Mouse (Mus musculus): ENCODE data around the gene Slc35d2.

The Slc35d2 gene

DNA sequence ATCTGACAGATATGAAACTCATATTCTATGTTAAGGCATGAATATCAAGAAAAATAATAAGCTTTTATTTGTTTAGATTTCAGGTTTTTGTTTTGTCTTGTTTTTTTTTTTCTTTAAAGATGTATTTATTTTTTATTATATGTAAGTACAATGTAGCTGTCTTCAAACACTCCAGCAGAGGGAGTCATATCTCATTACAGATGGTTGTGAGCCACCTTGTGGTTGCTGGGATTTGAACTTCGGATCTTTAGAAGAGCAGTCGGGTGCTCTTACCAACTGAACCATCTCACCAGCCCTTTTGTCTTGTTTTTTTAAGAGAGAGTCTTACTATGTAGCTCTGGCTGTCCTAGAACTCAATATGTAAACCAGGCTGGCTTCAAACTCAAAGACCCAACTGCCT lies 11.7 kb downstream of the Slc35d2 start:
- no peak for DNase-seq (ENCODE audit: inconsistent age in 2 of 2, low spot score in 1 of 2)

DNA sequence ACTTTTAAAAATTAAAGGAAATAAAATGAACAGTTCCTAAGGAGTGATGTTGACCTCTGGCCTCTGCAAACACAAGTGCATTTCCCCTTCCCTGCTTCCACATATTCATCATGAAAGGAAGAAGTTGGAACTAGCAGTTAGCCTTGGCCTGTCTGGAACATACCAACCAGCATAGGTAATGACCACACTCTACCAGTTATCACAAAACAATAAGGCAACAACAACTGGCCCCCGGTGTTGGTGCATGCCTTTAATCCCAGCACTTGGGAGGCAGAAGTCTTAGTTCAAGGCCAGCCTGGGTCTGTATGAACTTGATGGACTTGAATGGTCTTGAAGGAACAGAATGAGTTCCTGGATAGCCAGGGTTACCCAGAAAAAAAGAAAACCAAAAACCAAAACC lies 18.7 kb downstream of the Slc35d2 start:
- DNase-seq (ENCODE audit: inconsistent age in 2 of 2, low spot score in 1 of 2) = no peak

DNA sequence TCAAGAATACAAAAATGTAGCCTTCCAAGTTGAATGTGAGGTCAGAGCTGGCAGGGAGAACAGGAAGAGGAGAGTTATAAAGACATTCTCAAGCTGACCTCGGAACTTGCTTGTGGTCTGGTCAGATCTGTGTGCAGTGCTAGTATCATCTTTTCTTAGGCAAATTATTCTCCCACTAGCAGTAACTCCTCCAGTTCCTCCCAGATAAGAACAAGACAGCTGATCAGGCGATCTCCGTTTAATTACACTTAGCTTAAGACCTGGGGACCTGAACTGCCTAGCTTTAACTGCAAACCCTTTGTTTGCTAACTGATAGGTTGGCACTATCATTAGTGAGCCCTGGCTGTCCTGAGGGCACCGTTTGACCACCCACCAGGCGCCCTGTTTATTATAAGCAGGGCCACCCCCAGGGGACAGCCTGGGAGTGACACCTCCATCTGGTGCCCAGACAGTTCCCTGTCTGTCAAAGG lies 20.8 kb downstream of the Slc35d2 start:
- no peak for DNase-seq (ENCODE audit: inconsistent age in 2 of 2, low spot score in 1 of 2)

DNA sequence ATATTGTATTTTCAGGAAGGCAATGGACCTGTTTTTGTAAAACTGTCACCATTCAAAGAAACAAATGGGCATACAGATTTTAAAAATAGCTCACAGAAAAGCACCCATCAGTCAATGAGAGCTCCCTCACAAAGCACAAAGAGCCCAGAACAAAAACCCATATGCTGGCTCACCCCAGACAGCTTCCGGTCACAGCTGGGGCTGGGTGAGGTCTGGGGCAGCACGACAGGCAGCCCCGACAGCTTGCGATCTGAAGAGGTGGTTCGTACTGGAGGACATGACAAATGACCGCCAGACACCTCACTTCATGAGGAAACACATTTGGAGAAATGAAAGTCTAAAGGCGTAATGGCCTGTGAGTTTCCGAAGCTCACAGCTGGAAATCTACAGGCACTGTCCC lies 21.6 kb downstream of the Slc35d2 start:
- DNase-seq (ENCODE audit: inconsistent age in 2 of 2, low spot score in 1 of 2) = no peak

DNA sequence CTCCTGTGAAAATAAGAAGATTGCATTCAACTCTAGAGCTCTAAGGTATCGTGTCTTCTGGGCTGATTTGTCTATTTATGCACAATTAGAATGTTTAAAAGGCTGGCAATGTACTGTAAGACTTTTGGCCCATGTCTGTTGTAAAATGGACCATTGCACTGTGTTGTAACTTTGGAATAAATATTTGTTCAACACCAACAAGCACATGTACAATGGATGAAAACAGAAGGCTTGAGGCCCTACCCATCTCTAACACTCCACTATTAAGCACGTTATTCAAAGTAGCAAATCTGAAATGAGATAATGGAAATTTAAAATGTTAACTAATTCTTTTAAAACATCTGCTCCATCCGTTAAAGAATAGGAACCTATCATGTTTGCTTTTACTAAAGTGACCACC lies 22.1 kb downstream of the Slc35d2 start:
- no peak for DNase-seq (ENCODE audit: inconsistent age in 2 of 2, low spot score in 1 of 2)

DNA sequence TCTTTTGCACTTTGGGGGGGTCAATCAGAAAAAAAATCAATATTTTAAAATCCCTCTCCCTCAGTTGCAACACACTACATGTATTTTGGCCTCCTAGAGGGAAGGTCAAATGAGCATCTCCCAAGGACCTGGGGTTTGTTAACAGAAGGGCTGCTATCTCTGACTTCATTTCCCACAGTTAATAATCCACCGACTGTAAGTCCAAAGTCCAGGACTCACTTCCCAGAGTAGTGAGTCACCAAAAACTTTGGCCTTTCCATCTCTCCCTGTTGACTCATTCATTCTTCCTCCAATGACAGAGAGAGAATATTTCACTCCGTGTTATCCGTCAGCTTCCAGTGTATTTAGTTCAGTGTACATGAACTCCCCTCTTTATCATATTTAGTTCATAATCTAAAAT lies 23.5 kb downstream of the Slc35d2 start:
- DNase-seq (ENCODE audit: inconsistent age in 2 of 2, low spot score in 1 of 2) = peak in 1 of 2 experiments; percentile 75

DNA sequence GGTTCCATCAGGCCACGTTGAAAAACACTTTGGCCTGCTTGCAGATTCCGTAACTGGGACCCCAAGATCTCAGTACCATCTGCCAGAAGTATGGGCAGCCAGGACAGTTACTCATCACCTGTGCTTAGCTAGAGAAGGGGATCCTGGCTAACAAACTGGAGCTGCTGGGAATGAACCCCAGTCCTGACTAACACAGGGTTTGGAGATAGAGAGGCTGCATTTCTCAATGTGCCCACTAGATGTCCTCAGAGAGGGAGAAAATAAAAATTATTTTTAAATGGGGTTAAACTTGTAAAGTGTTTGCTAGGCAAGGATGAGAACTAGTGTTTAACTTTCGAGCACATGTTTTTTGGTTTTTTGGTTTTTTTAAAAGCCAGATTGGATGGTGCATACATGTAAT lies 29.0 kb downstream of the Slc35d2 start:
- peak; percentile 59 to 85 for DNase-seq (ENCODE audit: inconsistent age in 2 of 2, low spot score in 1 of 2)

DNA sequence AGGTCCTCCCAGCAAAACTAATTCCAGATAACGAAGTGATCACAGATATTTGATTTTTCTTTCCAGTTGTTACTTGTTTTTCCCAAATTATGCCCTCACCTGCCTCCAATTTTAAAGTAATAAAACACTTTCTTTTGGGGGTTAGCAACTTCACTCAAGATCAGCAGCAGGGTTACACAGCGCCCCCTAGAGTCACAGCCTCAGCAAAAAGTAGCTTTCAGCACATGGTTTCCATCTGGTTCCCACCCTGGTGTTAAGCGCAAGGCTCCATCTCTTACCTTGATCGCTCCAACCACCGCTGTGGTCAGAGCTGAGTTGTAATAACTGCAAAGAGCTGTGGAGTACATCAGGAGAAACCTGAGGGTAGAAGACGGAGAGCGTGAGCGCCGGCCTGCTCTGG lies 30.2 kb downstream of the Slc35d2 start:
- DNase-seq (ENCODE audit: inconsistent age in 2 of 2, low spot score in 1 of 2) = peak in 1 of 2 experiments; percentile 72

DNA sequence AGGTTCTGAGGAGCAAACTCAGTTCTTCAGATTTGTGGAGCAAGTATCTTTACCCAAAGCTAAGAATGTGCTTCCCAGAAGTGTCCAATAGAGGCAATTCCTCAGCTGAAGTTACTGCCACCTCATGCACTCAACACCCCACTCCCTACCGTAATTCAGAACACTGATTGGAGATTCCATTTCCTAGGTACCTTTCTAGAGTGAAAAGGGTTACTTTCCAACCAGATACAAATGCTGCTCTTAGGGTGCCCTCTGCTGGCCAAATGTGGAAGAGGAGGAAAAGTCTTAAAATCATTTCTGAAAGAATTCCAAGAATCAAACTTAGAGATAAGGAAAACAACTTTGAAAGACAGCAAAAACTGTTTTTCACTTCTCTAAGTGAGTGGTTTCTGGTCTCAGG lies 35.8 kb downstream of the Slc35d2 start:
- peak; percentile 76 to 96 for DNase-seq (ENCODE audit: inconsistent age in 2 of 2, low spot score in 1 of 2)

DNA sequence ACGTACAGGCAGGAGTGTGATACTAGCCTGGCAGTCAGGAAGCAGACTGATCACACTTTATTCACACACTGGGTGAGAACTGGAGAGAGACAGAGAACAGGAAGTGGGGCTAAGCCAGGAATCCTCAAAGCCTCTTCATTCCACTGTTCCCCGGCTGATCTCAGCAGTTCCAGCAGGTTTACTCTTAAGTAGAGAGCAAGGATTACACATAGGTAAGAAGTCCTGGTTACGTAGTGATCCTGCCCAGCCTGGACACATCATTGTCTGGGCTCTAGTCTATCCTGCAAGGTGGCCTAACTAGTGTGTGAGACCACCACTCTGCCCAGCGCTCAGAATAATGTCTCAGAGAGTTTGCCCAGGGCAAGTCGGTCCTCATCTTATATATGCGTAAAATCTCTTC lies 36.4 kb downstream of the Slc35d2 start:
- DNase-seq (ENCODE audit: inconsistent age in 2 of 2, low spot score in 1 of 2) = no peak

DNA sequence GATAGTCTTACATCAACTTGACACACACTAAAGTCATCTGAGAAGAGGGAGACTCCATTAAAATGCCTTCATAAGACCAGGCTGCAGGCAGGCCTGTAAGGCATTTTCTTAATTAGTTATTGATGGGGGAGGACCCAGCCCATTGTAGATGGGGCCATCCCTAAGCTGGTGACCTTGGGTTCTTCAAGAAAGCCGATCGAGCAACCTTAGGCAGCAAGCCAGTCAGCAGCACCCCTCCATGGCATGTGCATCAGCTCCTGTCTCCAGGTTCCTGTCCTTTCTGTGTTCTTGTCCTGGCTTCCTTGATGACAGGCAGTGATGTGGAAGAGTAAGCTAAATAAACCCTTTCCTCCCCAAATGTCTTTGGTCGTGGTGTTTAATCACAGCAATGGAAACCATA lies 37.0 kb downstream of the Slc35d2 start:
- no peak for DNase-seq (ENCODE audit: inconsistent age in 2 of 2, low spot score in 1 of 2)

DNA sequence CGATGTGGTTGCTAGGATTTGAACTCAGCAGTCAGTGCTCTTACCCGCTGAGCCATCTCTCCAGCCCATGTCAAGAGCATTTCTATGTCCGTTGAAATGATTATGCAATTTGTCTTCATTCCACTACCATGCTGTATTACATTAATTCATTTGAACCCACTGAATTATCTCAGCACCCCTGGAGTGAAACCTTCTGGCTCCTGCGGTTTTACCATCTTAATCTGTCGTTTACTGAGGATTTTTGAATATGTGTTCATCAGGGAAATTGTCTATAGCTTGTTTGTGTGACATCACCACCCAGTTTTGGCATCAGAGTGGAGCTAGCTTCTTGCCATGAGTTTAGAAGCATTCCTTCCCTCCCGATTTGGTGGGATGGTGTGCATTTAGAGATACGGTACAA lies 38.2 kb downstream of the Slc35d2 start:
- DNase-seq (ENCODE audit: inconsistent age in 2 of 2, low spot score in 1 of 2) = no peak

DNA sequence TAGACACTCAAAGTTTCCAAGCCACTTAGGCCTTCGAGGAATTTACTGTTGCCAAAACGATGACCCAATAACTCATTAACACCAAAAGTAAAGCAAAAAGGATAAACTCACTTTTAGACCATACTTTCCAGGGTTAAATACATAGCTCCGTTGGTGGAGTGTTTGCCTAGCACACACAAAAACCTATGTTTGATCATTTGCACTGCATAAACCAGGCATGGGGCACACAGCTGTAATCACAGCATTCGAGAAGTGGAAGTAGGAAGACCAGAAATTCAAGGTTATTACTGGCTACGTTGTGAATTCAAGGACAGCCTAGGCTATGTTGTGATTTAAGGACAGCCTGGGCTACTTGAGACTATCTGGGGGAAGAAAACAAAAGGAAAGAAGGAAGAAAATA lies 38.9 kb downstream of the Slc35d2 start:
- DNase-seq (ENCODE audit: inconsistent age in 2 of 2, low spot score in 1 of 2) = no peak

DNA sequence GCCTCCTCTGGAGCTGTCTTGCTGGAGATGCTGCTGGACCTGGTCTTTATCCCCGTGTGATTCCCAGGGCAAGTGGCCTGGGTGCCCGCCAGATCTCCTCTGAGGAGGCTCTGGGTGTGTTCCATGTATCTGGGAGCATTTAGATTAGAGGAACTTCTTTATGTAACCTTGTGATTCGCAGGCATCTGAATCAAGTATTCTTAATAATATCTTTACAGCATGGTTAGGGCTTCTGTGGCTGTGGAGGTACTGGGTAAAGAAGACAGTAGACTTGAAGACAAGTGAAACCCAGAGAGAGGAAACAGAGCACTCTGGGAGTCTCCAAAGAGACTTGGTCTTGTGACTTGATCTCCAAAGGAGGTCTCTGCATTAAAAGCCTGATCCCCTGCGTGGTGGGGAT lies 40.0 kb downstream of the Slc35d2 start, which contains the start of gene Hsd17b3:
Gene Hsd17b3, minus strand, starts transcription at position 101 of the 400 bp plus-strand sequence.
- DNase-seq (ENCODE audit: inconsistent age in 2 of 2, low spot score in 1 of 2) = no peak

DNA sequence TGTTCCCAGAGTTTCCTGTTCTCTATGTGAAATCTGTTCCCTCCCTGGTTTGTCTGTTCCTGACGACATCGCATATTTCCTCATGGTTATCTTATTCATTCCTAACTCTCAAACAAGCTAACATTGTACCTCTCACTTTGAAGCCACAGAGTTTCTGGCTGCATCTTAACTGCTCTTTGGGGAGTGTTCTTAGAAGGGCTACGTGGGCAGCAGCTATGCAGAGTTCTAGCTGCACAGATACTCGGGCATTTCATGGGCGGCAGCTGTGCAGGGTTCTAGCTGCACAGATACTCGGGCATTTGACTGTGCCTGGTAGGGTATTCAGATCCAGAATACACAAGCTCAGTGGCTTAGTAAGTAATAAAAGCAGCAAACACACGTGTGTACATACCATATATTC lies 41.1 kb downstream of the Slc35d2 start:
- DNase-seq (ENCODE audit: inconsistent age in 2 of 2, low spot score in 1 of 2) = no peak

DNA sequence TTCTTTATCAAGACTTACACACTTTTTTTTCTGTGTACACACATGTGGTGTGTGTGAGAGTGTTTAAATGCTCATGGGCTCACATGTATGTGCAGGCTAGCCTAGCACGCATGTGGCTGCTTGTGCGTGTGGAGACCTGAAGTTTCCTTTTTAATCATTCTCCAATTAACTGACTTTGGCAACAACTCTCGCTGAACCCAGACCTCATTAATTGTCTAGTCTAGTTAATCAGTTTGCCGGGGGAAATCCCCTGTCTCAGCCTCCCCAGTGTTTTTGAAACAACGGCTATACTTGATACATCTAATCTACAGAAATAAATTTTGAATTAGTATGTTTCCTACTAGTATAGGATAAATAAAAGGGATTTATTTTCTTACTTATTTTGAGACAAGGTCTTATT lies 43.1 kb downstream of the Slc35d2 start:
- no peak for DNase-seq (ENCODE audit: inconsistent age in 2 of 2, low spot score in 1 of 2)

DNA sequence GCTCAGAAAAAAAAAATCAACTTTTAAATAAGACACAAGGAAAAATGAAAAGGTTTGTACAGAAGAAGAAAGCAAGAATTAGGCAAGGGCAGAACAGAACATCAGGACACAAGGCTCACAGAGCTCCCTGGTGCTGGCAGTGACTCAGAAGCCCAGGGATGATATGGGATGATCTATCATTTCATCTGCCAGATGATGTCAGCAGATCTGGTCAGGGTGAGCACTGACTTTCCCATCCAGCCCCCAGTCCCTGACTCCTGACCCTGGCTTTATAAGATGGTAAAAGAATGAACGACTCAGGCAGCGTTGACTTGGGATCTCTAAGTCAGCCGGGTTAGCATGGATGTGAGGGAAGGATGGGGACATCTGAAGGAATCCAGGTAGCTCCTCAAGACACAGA lies 45.8 kb downstream of the Slc35d2 start:
- peak; percentile 82 to 87 for DNase-seq (ENCODE audit: inconsistent age in 2 of 2, low spot score in 1 of 2)

DNA sequence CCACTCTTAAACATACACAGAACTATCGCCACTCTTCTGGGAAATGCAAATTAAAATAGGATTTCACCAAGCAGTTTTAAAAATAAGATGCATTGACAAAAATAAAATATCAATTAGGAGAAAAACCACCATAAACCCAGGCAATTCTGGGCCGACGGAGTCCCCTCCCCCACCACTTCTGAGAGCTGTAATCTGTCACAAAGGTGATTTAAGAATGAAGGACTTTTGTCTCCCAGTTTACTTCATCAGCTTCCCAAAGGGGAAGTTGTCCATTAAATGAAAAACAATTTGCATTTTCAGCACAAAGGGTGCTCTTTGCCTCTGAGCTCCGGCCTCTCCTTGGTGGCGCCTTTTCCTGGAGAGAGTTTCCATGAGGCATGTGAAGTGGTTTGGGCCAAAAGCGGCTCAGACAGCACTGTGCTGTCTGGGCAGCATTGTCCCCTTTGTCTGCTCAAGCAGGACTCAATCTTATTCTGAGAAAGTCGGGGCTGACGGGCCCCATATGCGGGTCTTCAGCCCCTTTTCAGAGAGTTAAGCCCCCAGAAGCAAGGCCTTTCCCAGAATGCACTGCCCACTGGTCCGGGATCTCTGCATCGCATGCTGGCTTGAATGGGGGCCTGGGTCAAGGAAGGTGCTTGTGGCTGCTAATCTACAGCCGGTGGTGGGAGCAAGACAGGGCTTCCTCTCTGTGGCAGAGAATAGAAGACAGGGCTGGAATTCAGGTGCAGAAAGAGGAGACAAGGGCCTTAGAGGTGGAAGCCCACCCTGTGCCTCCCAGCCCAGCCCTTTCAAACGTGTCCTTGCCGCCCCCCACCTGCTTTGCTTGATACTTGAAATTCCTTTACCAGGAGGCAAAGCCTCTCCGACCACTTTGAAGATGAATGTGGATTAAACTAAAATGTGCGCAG lies 47.9 kb downstream of the Slc35d2 start:
- no peak for DNase-seq (ENCODE audit: inconsistent age in 2 of 2, low spot score in 1 of 2)

DNA sequence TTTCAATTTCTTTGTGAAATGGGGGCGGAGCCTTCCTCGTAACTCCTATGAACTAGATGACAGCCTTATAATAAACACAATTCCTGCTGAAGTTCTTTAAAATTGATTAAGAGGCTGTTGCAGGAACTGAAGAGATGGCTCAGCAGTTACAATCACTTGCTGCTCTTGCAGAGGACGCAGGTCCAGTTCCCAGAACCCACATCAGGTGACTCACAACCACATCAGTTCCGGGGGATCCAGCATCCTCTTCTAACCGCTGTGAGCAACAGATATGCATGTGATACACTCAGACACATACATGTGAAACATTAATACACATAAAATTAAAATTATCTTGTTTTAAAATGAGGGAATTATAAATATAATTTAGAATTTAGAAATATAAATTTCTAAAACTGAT lies 51.6 kb downstream of the Slc35d2 start:
- DNase-seq (ENCODE audit: inconsistent age in 2 of 2, low spot score in 1 of 2) = no peak

DNA sequence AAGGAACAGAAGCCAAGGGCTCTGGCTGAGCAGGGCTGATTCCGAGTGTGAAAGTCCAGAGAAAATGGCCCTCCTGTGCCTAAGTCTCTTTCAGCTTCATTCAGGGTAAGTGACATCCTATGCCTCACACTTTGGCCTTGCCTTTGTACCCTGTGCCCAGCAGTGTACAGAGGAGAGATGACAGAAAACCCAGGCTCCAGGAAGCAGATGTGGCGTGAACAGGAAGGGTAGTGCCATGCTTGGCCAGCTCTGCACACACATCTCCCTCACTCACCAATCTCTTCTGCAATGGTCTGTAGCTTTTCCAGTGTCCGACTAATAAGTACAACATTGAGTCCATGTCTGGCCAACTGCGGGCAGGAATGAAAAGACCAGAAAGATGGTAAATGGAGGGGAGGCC lies 53.1 kb downstream of the Slc35d2 start:
- DNase-seq (ENCODE audit: inconsistent age in 2 of 2, low spot score in 1 of 2) = no peak

DNA sequence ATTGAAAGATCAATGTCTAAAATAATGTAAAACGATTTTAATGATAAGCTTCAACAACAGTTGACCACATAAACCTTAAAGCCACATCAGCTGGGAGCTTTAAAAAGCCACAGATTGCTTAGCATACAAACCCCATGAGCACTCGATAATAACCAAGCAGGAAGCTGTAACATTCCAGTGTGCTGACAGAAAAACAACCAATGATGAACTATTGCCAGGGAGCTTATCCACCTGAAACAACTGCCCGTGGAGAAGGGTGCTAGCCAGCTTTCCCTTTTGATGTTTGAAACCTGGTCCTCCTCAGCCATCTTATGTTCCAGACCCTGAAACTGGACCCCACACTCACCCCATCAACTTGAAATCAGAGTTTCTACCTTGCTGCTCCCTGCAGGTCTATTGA lies 62.5 kb downstream of the Slc35d2 start:
- DNase-seq (ENCODE audit: inconsistent age in 2 of 2, low spot score in 1 of 2) = peak in 1 of 2 experiments; percentile 38

DNA sequence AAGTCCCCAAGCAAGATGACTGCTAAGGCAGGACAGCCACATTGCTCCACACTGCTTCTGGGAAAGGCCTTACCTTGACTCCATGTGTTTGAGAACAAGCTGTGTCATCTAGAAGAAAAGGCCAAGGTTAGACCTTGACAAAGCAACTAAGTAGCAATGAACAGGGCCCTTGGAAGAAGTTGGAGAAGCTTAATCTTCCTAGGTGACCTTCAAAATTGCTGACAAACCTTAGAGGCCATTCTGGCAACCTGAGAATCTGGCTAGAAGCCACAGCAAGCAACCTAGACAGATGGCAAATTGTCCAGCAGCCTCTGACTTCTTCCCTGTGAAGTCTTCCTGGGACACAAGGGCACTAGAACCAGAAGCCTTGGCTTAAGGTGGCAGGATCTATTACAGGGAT lies 64.9 kb downstream of the Slc35d2 start:
- peak; percentile 76 to 90 for DNase-seq (ENCODE audit: inconsistent age in 2 of 2, low spot score in 1 of 2)
